Mouse (Mus musculus): ENCODE data around the gene Arl3.

DNA sequence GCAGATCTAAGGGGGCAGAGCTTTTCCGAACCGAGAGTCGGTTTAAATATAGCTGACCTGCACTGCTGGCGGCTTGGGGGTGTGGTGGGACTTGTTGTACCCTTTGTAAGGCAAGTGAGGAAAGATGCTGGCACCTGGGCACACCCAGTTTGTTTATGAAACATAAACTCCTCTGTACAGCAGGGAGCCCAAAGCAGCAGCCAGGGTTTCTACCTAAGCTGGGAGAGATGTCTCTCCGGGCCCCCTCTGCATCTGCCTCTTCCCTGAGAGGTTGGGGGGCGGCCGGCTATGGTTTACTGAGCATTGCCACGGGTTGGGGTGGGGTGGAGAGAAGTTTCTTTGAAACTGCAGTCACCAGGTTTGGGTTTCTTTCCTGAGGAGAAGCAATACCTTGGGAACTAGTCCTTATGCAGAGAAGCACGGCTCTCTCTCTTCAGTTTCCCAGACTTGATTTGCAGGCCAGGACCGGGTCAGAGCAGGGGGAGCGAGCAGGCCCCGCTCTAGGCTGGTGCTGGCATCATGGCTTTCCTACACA is 49.7 kb upstream of the Arl3 start:
- TF ChIP-seq TAL1 (IDR thresholded peaks at IDR 0.05; ENCODE audit: low read length) (no peak), GATA1 (IDR thresholded peaks at IDR 0.05; ENCODE audit: low read length) (no peak)

Data from erythroblast, embryonic 14.5 days (primary cell).